Mouse (Mus musculus) embryo, embryonic 9.5 days (tissue): ENCODE results near the gene Hltf.

ENCODE experiments used
- DNase-seq: peaks from one replicate; pipeline ENCODE4 v3.0.0-alpha.2; 2017; ENCODE audit errors: extremely low spot score

The Hltf gene

DNA sequence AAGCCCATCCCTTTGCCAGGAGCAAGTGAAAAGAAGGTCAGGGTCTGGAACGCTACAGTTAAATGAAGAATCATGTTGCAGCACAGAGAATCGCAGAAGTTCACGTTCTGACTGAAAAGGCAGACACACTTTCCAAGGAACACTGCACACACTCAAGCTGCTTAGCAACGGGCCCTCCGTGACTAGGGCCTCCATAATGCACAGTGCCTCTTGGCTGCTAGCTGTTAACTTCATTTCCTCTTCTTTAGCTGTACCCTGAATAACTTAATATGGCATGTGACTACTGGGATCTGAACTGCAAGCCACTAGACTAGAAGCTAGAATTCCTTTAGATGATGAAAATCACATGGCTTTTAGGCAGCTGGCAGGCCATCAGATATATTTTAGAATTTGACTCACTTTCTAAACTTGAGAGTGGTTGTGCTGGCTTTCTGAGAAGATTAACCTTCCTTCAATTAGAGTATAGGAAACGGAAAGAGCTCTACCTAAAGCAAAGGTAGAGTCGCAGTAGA is 89.3 kb downstream of the Hltf start:
- no peak for DNase-seq

DNA sequence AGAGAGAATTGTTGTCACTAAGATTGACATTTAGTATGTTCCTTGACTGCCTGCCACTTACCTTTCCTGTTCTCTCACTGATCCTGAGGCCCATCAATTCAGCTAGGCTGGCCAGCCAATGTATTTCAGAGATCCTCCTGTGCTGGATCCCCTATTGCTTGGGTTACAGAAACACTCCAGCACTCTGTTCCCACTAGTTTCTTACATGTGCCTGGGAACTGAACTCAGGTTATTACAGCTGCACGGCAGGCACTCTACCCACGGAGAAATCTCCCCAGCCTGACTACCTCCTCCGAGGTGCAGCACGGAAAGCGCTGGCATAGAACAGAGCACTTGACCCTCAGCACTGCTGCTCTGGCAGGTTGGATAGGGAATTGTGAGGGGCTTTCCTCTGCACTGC is 90.0 kb downstream of the Hltf start:
- DNase-seq: no peak

DNA sequence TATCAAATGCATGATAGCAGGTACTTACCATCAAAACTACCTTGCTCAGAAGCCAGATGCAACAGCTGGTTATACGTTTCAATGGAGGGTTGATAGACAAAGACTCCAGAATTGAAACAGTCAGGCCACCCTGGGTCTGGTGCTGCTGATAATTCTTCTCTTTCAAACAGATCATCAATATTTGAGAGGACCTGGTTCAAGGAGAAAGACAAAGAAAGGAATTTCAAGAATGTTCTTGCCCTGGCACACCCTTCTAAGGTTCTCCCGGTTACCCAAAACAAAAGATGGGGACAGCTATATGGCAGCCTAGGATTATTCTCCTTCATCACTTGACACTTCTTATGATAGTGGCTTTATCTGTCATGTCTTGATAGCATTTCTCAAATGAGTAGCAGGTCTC is 92.9 kb downstream of the Hltf start:
- no peak for DNase-seq

DNA sequence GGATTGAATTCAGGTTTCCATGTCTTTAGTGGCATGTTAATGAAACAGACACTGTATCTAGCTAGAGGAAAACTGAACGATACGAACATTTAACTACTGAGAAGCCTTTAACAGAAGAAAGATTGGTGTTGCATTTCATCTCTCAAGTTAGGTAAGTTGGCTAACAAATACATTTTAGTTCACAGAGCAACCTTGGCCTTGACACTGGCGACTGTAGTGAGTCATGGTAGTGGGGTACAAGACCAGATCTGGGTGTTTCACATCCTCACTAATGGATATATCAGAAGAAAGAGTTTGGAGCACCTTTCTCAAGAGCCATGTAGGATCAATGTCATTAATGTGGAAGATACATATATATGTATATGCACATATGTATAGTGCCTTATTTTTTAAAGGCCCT is 94.0 kb downstream of the Hltf start:
- no peak for DNase-seq

DNA sequence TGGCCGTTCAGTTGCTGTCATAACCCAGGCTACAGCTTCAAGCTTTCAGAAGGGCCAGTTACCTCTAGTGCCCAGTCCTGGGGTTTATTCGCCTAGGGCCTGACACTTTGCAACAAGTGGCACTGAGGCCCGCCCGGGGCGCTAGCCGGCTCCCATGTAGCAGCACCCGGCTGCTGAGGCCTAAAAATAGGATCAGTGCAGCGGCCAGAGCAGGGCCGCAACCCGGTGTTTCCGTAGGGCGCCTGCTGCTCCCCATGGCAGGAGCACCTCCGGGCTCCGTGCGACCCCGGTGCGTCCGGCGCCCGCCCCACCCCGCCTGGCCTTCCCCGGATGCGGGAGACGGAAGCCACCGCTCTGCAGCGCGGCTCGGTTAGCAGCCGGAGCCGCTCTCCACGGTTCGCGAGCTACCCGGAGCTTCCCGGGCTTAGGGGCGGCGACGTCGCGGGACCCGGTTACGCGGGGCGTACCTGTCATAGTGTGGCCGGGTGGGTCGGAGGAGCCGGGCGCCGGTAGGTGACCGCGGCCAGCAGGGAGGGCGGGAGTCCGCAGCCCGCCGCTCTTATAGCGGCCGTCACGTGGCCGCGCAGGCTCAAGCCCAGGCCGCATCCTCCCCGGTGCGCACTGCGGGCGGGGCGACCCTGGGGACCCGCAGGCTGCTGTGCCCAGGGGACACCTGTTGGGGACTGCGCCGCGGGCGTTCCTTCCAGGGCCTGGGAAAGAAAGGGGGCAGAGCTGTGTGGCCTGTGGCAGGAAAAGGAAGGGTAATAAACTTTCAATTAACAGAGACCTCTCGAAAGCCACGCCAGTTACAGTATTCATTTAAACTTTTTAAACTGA is 97.1 kb downstream of the Hltf start, which contains the start of gene Gyg:
TSS of gene Gyg (minus strand) at position 787 of the 837 bp plus-strand sequence.
- peak; percentile 71 for DNase-seq

DNA sequence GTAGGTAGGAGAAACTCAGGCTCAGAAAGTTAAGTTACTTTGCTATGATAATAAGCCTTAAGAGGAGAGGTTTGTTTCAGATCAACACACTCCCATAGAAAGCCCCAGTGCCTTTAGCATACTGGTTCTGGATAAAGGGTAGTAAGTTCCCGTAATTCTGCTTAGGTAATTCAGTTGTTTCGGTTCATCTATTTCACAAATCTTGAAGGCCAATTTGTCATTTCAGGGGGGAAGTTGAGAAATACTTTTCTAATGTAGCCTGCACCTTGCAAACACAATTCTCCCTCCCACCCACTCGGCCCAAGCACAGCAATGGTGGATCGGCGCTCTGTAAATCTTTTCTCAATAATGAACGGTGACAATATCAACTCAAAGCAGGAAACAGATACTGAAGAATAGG is 97.9 kb downstream of the Hltf start:
- DNase-seq: no peak

DNA sequence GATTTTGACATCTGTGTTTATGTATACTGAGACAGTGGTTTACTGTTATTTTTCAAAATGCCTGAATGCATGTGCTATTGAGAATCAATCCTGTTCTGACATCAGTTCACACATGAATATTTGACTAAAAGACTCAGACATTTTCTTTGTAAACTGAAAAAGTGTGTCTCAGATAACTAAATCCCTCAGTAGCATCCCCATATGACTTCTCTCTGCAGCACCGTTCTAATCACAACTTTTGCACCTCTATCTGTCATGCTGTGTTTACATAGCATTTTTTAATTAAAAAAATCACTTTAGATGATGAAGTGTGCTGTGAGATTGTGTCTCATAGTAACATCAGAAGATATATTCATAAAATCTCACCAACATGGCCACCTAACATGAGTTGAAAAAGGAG is 109.9 kb downstream of the Hltf start:
- DNase-seq: no peak
